ENCODE assay signal across 10 mouse cellular contexts in the genomic region with DNA sequence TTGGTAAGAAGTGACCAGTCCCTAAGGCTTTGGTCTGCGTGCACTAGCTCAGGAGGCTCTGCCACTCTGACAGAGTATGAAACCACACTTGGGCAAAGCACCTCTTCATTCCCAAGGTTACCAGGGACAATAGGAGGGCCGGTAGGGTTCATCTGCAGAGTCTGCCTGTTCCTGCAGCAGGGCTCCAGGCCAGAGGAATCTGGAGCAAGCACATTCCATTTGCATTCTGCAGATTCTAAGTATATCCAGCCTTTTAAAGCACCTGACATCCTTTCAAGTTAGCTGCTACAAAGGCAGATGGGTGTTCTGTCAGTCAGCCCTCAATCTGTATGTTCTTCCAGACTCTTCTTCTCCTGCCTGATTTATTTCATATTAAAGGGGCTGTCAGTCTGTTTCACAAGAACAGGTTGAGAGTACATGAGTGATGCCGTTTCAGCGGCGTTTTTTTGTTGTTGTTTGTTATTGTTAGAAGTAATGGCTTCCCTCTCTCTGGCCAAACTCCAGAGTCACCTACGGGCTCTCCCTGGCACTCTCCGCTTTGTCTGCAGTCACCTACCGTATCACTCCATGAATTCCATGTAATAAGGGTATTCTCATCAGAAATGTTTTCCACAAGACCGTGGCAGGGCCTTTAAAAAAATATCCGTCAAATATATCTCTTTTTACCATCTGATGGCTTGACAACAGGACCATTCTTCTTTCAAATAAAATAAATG.
DNase-seq lines count a peak whose midpoint lies in the region; ATAC-seq and TF ChIP-seq lines count a peak whose summit lies in the region.
"Had no signal": no experiment of that assay in that cellular context is flagged by ENCODE, and none has a peak within 500 bp of the region (broad histone marks: within the 10 kb centered on the region; RNA-seq: fewer than 3 reads in every experiment).

No protein-coding gene starts in this region.

- H3K36me3 ChIP-seq in forebrain, postnatal 0 days (ENCODE audit: insufficient read depth): no peaks in the 10 kb centered on the region
- no peaks in the 10 kb centered on the region for H3K36me3 ChIP-seq in forebrain, embryonic 10.5 days (replicated peaks)
- H3K36me3 ChIP-seq: forebrain, embryonic 12.5 days had no signal

- no peaks in the 10 kb centered on the region for H3K9me3 ChIP-seq in forebrain, postnatal 0 days (ENCODE audit: low read length)
- no peaks in the 10 kb centered on the region for H3K9me3 ChIP-seq in forebrain, embryonic 10.5 days
- H3K9me3 ChIP-seq: forebrain, embryonic 12.5 days had no signal

- 59% methylated on average over 10 of the region's 10 CpGs for WGBS in forebrain, postnatal 0 days
- 90% methylated on average over 10 of the region's 10 CpGs for WGBS in forebrain, embryonic 10.5 days

- peak; percentile 53; the same call in 1 of the 2 replicates for ATAC-seq in forebrain, postnatal 0 days
- ATAC-seq in cerebellum, adult (ENCODE audit: insufficient number of reproducible peaks, low FRiP score, low TSS enrichment): no peak

- 0 out of 2 replicates have a peak, but pooled peaks cover 4% of the 10 kb centered on the region for H3K4me1 ChIP-seq in forebrain, postnatal 0 days (ENCODE audit: insufficient read depth)
- 0 out of 2 replicates have a peak, but pooled peaks cover 2% of the 10 kb centered on the region for H3K4me1 ChIP-seq in forebrain, embryonic 10.5 days
- H3K4me1 ChIP-seq: forebrain, embryonic 12.5 days had no signal

- no peak overlapping the region for H3K9ac ChIP-seq in forebrain, postnatal 0 days
- H3K9ac ChIP-seq: forebrain, embryonic 12.5 days; liver, embryonic 14.5 days had no signal

- H3K4me3 ChIP-seq in forebrain, postnatal 0 days (ENCODE audit: low read depth, low read length): no peak overlapping the region
- no peak overlapping the region for H3K4me3 ChIP-seq in forebrain, embryonic 10.5 days
- H3K4me3 ChIP-seq: forebrain, embryonic 12.5 days had no signal

- H3K27me3 ChIP-seq in forebrain, postnatal 0 days (ENCODE audit: insufficient read depth, low read length): no peaks in the 10 kb centered on the region
- H3K27me3 ChIP-seq in forebrain, embryonic 10.5 days (ENCODE audit: poor library complexity, severe bottlenecking): no peaks in the 10 kb centered on the region
- H3K27me3 ChIP-seq: forebrain, embryonic 12.5 days had no signal

- TF ChIP-seq CTCF in forebrain, postnatal 0 days (IDR thresholded peaks at IDR 0.05; ENCODE audit: low read depth): no peak

- DNase-seq in forebrain, postnatal 0 days: peak; percentile 49
- no peak for DNase-seq in forebrain, embryonic 10.5 days (ENCODE audit: extremely low spot score, low spot score)
- peak; percentile 24 to 35 for DNase-seq in layer of hippocampus, adult 8-10 months (ENCODE audit: low spot score in 2 of 2)
- no peak for DNase-seq in layer of hippocampus, postnatal 25 days (ENCODE audit: extremely low spot score in 1 of 2, low spot score in 1 of 2)
- peak; percentile 11 for DNase-seq in R1 (ENCODE audit: low read depth, low spot score)
- peak; percentile 31 for DNase-seq in kidney, postnatal 10 days
- DNase-seq in gastrocnemius, postnatal 4 days (ENCODE audit: low spot score in 2 of 2): no peak

- peak overlapping the region; percentile 59 for H3K27ac ChIP-seq in forebrain, postnatal 0 days (ENCODE audit: low read depth, low read length)
- no peak overlapping the region for H3K27ac ChIP-seq in forebrain, embryonic 10.5 days
- H3K27ac ChIP-seq: forebrain, embryonic 12.5 days; liver, embryonic 14.5 days had no signal

- no peak overlapping the region for H3K4me2 ChIP-seq in forebrain, postnatal 0 days (ENCODE audit: low read depth)
- H3K4me2 ChIP-seq: forebrain, embryonic 12.5 days had no signal

Comparison
In these comparisons a context has a peak if more than half of its experiments do, and no peak if none do; other contexts are left out.
1. DNase-seq: peak in forebrain, postnatal 0 days (single experiment), layer of hippocampus, adult 8-10 months (2 of 2), R1 (single experiment) and kidney, postnatal 10 days (single experiment); none in forebrain, embryonic 10.5 days (single experiment), layer of hippocampus, postnatal 25 days (0 of 2) and gastrocnemius, postnatal 4 days (0 of 2).